Mouse (Mus musculus) skeletal muscle tissue, postnatal 0 days (tissue): ENCODE measurements around the gene Sbf2. TPM values are rescaled to one million over a fixed set of nuclear protein-coding genes. Genes with fewer than 3 reads are reported as not detected.

Experiments
- polyA plus RNA-seq: library from polyadenylated mRNA; unstranded; fragments of >200 nt; fragmentation: Nextera tagmentation; extraction: Ambion mirVana; gene quantifications from 2 replicates; pipeline ENCODE4 v1.2.1, GENCODE M21; 2015

The Sbf2 gene
- polyA plus RNA-seq: 13.0 and 16.0 TPM in 2 replicates

DNA sequence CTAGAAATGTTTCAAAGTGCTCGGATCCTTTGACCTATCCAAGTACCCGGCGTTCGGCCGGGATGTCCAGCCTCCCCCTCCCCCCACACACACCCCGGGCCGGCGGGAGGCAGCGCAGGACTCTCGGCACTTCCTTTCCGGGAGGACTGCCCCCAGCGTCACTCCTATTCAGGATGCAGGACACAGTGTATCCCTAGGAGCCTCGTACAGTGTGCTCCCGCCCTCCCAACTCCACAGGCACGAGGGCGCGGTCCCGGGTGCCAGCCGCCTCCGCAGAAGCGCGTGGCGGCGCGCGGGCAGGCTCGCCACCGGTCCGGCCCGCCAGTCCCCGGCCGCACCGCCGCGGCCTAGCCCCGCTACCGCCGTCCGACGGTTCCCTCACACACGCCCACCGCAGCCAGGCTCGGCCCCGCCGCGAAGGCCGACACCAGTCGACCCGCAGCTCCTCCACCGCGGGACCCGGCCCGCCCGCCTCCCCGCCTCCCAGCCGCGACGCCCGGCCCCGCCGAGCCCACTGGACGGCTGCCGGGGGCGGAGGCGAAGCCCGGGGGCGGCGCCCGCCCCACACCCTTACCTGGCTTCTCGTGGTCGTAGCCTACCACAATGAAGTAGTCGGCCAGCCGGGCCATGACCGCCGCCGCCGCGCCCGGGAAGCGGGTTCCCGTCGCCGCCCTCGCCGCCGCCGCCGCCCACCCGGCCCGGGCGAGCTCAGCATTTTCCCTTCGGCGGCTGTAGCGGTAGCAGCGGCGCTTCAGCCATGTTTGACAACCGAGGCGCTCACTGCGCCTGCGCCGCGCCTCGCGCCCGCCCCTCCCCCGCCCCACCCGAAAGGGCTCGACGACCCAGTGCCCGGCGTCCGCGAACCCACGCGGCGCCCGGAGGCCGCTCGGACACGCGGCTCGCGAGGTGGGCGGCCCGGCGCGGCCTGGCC, at the start of gene Sbf2:
Gene Sbf2 (minus strand): TSS at position 790 of the 931 bp plus-strand sequence.

DNA sequence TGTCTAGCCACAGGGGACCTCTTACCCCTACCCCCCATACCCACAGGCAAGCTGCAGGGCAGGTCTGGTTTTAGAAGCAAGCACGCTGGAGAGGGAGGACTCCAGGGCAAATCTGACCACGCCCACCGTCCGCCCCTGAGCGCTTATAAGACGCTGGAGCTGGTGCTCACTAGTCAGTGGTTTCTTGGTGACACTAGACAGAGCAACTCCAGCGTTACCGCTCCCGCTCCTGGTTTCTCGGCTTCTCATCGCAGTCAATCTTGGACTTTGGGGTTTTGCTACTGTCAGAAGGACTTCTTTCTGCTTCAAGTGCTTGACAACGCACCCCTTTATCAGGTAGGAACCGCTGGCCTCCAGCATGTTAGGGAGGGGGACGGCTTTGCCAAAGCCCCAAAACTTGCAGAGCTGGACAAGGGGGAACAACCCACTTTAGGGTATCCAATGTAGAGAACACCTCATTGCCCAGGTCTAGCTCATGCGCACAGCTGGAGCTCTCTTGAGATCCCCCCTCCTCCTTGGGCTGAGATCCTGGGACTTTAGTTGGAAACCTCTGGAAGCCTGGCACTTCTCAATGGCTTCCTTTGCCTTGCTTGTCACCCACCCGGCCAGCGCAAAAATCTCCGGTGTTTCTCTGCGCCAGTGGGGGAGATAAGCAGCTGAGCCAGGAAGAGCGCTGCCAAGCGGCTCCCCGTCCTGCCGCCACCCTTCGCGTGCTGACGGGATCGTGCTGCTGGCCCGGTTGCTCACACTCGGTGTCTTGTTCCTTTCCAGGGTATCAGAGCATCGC, 13.0 kb upstream of the Sbf2 start, which contains the start of gene Adm:
Gene Adm (plus strand): TSS at position 176 of the 787 bp plus-strand sequence.

Other genes starting within 250 kb of the Sbf2 start
- gene Adm, start 12.7 kb upstream of the Sbf2 start, polyA plus RNA-seq: 10.2 and 13.1 TPM in 2 replicates
- gene Ampd3, start 153.3 kb upstream of the Sbf2 start, polyA plus RNA-seq: 5.6 and 6.0 TPM in 2 replicates
- 15.9 and 18.7 TPM in 2 replicates for gene Rnf141, start 229.5 kb upstream of the Sbf2 start, polyA plus RNA-seq
- 18.0 and 35.8 TPM in 2 replicates for gene Lyve1, start 248.3 kb upstream of the Sbf2 start, polyA plus RNA-seq